Mouse (Mus musculus) ES-Bruce4 (cell line): Measurements from ENCODE around the gene Socs3.

Experiments
- CTCF ChIP-seq: IDR thresholded peaks from one replicate; pipeline ENCODE4 v1.8.1; 2011; ENCODE audit warnings: low read depth, low read length
- POLR2A ChIP-seq: IDR thresholded peaks from one replicate; pipeline ENCODE4 v1.8.1; 2011; ENCODE audit warnings: low read length; ENCODE audit not compliant: insufficient read depth

DNA sequence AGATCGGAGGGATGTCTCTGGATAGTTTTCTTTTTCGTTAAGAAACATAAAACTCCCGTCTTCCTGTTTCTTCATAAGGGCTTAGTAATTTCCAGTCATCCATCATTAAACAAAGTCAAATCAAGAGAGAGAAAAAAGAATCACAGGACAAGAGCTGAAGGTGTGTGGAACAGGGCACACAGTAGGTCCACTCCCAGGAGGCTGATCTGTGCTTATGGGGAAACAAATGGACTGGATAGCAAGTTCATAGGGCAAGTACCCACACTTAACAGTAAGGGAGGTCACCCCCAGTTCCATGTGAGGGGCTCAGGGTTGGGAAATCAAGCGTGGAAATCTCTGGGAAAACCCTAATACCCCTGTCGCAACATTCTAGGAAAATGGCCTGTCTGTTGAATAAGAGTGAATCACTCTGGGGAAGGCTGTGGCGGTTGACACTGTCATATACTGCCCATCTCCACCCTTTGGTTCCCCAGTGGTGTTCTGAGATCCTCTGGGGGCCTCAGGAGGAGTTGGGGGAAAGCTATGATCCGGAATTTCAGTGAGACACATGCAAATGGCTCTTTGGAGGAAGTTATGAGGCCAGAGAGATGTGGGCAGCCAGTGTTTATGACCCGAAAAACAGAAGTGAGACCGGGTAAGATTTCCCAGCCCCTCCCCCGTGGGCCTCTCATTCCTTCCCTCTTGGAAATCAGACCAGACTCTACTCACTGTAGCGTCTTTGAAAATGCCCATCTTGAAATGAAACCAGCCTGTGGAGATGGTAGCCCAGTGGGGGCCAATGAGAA is 23.5 kb downstream of the Socs3 start:
- no peak for TF ChIP-seq CTCF
- no peak for TF ChIP-seq POLR2A
